Mouse (Mus musculus): ENCODE measurements around the gene Brd3. TPM values are rescaled to one million over a fixed set of nuclear protein-coding genes. Genes with fewer than 3 reads are reported as not detected.
"Not testable (repeated sequence)": the region's sequence is repeated elsewhere in the genome, so short reads cannot be mapped to it uniquely, and the experiment has no call there.

The Brd3 gene
- total and polyA plus RNA-seq, 3 experiments, result 10.7 to 46.9 (median 38.7) TPM

- TF ChIP-seq CHD1 (IDR thresholded peaks at IDR 0.05; ENCODE audit: low read depth, low read length) (no peak), UBTF (IDR thresholded peaks at IDR 0.05; ENCODE audit: borderline replicate concordance, insufficient read depth, low read depth, low read length) (no peak), RAD21 (IDR thresholded peaks at IDR 0.05; ENCODE audit: low read depth, low read length) (no peak), RCOR1 (IDR thresholded peaks at IDR 0.05; ENCODE audit: low read depth, low read length) (no peak), SIN3A (IDR thresholded peaks at IDR 0.05; ENCODE audit: low read length) (no peak), EP300 (IDR thresholded peaks at IDR 0.05; ENCODE audit: low read depth in 1 of 2, low read length in 2 of 2) (no peak), BHLHE40 (IDR thresholded peaks at IDR 0.05; ENCODE audit: borderline replicate concordance, low read depth, low read length) (no peak), USF1 (IDR thresholded peaks at IDR 0.05; ENCODE audit: low read depth, low read length) (no peak), POLR2AphosphoS5 (IDR thresholded peaks at IDR 0.05; ENCODE audit: borderline replicate concordance, low read depth, low read length) (no peak), MAFK (IDR thresholded peaks at IDR 0.05; ENCODE audit: borderline replicate concordance, low read depth, low read length) (no peak), KAT2A (conservative IDR thresholded peaks at IDR 0.05; ENCODE audit: low read depth, low read length) (no peak), SMC3 (IDR thresholded peaks at IDR 0.05; ENCODE audit: low read depth, low read length) (no peak), ZC3H11A (IDR thresholded peaks at IDR 0.05; ENCODE audit: low read depth, low read length) (no peak)
- no peaks in the 10 kb centered on the region for H3K9me3 ChIP-seq (replicated peaks; ENCODE audit: insufficient read depth, low read length)
- H3K79me2 ChIP-seq (ENCODE audit: control insufficient read depth, insufficient read depth, low read length, poor library complexity), result no peaks in the 10 kb centered on the region
- H3K9ac ChIP-seq (ENCODE audit: control insufficient read depth, low read depth, low read length, poor library complexity, severe bottlenecking), result no peak overlapping the region
- H3K27me3 ChIP-seq (ENCODE audit: control insufficient read depth in 1 of 2, insufficient read depth in 2 of 2, low read length in 2 of 2), result no peaks in the 10 kb centered on the region
- no peak for DNase-seq (ENCODE audit: low read depth, low spot score)
- no peaks in the 10 kb centered on the region for H3K4me1 ChIP-seq (ENCODE audit: control insufficient read depth in 1 of 2, insufficient read depth in 2 of 2, low read length in 2 of 2)
- no peak overlapping the region for H3K4me3 ChIP-seq (ENCODE audit: control insufficient read depth in 1 of 2, insufficient read depth in 1 of 2, low read depth in 2 of 2, low read length in 2 of 2)
- no peaks in the 10 kb centered on the region for H3K36me3 ChIP-seq (ENCODE audit: control insufficient read depth in 1 of 2, insufficient read depth in 2 of 2, low read length in 2 of 2)
- no peak overlapping the region for H3K27ac ChIP-seq (ENCODE audit: control insufficient read depth, low read depth, low read length)
Measured at GRCm38 (mm10) chr2:27547326-27547725, 39.9 kb upstream of the Brd3 start.

GRCm38 (mm10) chr2:27546041-27546440, 38.6 kb upstream of the Brd3 start:
- DNase-seq (ENCODE audit: low read depth, low spot score); H3K4me1 ChIP-seq (ENCODE audit: control insufficient read depth in 1 of 2, insufficient read depth in 2 of 2, low read length in 2 of 2); H3K79me2 ChIP-seq (ENCODE audit: control insufficient read depth, insufficient read depth, low read length, poor library complexity); H3K36me3 ChIP-seq (ENCODE audit: control insufficient read depth in 1 of 2, insufficient read depth in 2 of 2, low read length in 2 of 2); H3K9ac ChIP-seq (ENCODE audit: control insufficient read depth, low read depth, low read length, poor library complexity, severe bottlenecking); H3K4me3 ChIP-seq (ENCODE audit: control insufficient read depth in 1 of 2, insufficient read depth in 1 of 2, low read depth in 2 of 2, low read length in 2 of 2); H3K27ac ChIP-seq (ENCODE audit: control insufficient read depth, low read depth, low read length); H3K27me3 ChIP-seq (ENCODE audit: control insufficient read depth in 1 of 2, insufficient read depth in 2 of 2, low read length in 2 of 2); H3K9me3 ChIP-seq (replicated peaks; ENCODE audit: insufficient read depth, low read length): not testable (repeated sequence)

DNA sequence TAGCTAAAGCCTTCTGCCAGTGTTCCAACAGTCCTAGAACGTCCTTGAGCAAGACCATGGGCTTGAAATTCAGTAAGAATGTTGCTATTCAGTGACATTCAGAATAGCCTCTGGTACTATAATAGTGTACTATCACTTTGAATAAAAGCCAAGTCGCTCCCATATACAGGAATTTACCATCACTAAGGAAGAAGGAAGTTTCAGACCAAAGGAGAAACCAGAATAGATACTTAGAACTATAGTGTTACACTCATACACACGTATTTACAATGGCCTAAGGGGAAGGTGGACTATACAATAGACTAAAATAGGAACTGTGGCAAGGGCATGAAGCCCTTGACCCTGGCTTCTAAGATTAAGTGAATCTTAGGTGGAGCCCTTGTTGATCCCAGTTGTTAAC, 38.1 kb upstream of the Brd3 start:
- not testable (repeated sequence) for H3K36me3 ChIP-seq (ENCODE audit: control insufficient read depth in 1 of 2, insufficient read depth in 2 of 2, low read length in 2 of 2); H3K4me3 ChIP-seq (ENCODE audit: control insufficient read depth in 1 of 2, insufficient read depth in 1 of 2, low read depth in 2 of 2, low read length in 2 of 2); DNase-seq (ENCODE audit: low read depth, low spot score); H3K27me3 ChIP-seq (ENCODE audit: control insufficient read depth in 1 of 2, insufficient read depth in 2 of 2, low read length in 2 of 2); H3K9me3 ChIP-seq (replicated peaks; ENCODE audit: insufficient read depth, low read length); H3K9ac ChIP-seq (ENCODE audit: control insufficient read depth, low read depth, low read length, poor library complexity, severe bottlenecking); H3K4me1 ChIP-seq (ENCODE audit: control insufficient read depth in 1 of 2, insufficient read depth in 2 of 2, low read length in 2 of 2); H3K79me2 ChIP-seq (ENCODE audit: control insufficient read depth, insufficient read depth, low read length, poor library complexity); H3K27ac ChIP-seq (ENCODE audit: control insufficient read depth, low read depth, low read length)

All from MEL (cell line).